Mouse (Mus musculus): ENCODE measurements around the gene Tmem163. TPM values are rescaled to one million over a fixed set of nuclear protein-coding genes. Genes with fewer than 3 reads are reported as not detected.

The Tmem163 gene
- total and polyA plus RNA-seq, 2 experiments from 2014 or later: 54.9 to 56.0 TPM

DNA sequence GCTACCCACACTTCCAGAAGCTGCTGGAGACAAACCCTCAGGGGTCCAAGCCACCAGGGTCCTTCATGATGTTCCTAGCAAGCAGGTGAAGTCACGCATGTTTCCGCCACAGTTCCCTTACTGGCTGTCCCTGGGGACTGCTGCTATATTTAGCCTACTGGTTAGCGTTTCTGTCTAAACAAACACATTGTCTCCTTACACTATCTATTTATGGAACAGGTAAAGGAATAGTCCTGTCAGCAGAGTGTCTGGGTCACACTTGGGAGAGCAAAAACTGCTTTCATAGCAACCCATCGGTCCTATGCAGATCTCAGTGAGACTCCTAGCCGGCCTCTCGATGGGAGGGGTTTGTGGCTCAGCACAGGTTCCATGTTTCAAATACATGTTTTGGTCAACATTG, 168.0 kb downstream of the Tmem163 start:
- 86% methylated on average over 6 of the region's 6 CpGs for WGBS
- H3K9ac ChIP-seq (replicated peaks; ENCODE audit: low read length): no peak overlapping the region
- H3K4me1 ChIP-seq (ENCODE audit: insufficient read depth, low read length): no peaks in the 10 kb centered on the region; the same call in 1 of the 2 replicates
- no peak overlapping the region for H3K27ac ChIP-seq
- no peaks in the 10 kb centered on the region for H3K36me3 ChIP-seq (ENCODE audit: insufficient read depth, low read length)
- no peak overlapping the region for H3K4me3 ChIP-seq (ENCODE audit: low read length)
- no peak for TF ChIP-seq CTCF (IDR thresholded peaks at IDR 0.05; ENCODE audit: low read depth)
- H3K4me2 ChIP-seq (ENCODE audit: low read depth, low read length): no peak overlapping the region
- H3K27me3 ChIP-seq (ENCODE audit: insufficient read depth, low read length): no peaks in the 10 kb centered on the region
- no peaks in the 10 kb centered on the region for H3K9me3 ChIP-seq (ENCODE audit: low read length)
- no peak for ATAC-seq
- no peak for DNase-seq (ENCODE audit: low spot score)

DNA sequence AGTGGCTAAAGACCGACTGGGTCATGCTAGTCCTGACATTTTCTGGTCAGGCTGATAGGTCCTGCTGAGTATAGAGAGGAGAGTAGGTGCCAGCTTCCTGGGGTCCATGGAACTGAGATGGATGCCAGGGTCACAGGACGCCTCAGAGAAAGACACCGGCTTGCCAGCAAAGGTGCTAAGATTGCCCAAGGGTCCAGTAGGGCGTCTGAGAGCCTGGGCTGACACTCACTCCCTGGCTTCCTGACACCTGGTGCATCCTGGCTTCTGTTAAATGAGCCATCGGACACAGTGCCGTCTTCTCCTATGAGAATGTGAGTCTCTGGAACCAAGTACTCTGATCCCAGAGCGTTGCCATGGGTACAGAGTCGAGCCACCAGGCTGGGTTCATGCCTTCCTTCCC, 170.4 kb downstream of the Tmem163 start:
- H3K9me3 ChIP-seq (ENCODE audit: low read length): no peaks in the 10 kb centered on the region
- no peak overlapping the region for H3K27ac ChIP-seq
- no peak for DNase-seq (ENCODE audit: low spot score)
- H3K4me2 ChIP-seq (ENCODE audit: low read depth, low read length): no peak overlapping the region
- H3K27me3 ChIP-seq (ENCODE audit: insufficient read depth, low read length): no peaks in the 10 kb centered on the region
- no peak for TF ChIP-seq CTCF (IDR thresholded peaks at IDR 0.05; ENCODE audit: low read depth)
- no peak overlapping the region for H3K4me3 ChIP-seq (ENCODE audit: low read length)
- no peaks in the 10 kb centered on the region for H3K36me3 ChIP-seq (ENCODE audit: insufficient read depth, low read length)
- no peaks in the 10 kb centered on the region; the same call in 1 of the 2 replicates for H3K4me1 ChIP-seq (ENCODE audit: insufficient read depth, low read length)
- WGBS: 56% methylated on average over 8 of the region's 8 CpGs
- H3K9ac ChIP-seq (replicated peaks; ENCODE audit: low read length): no peak overlapping the region
- ATAC-seq: no peak

DNA sequence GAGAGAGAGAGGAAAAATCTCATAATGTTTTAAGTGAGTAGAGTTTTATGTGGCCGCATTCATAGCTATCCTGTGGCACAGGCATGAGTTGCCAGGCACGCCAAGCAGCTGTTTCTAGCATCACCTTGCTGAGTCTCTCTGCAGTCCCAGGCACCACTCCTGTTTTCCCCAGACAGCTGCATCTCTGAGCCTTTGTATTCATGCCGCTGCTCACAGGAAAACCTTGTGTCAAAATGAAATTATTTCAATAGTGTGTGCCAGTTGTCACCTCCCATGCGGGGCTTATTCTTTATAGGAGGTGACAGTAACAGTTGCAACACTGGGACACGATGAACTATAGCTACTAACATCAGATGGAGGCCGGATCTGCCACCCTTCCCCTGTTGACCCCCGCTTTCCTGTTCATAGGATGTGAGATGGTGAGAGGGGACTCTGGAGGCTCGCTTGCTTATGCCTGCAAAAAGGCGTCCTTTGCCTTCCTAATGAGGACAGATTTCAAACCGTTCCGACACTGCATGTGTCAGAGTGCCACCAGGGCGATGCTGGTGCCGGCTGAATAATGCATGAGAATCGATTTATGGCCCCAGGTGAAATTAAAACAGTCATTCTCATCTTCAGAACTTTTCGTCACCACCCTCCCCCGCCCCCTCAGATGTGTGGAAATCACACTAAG, 171.1 kb downstream of the Tmem163 start:
- no peak for TF ChIP-seq CTCF (IDR thresholded peaks at IDR 0.05; ENCODE audit: low read depth)
- no peaks in the 10 kb centered on the region for H3K27me3 ChIP-seq (ENCODE audit: insufficient read depth, low read length)
- H3K9me3 ChIP-seq (ENCODE audit: low read length): no peaks in the 10 kb centered on the region
- H3K36me3 ChIP-seq (ENCODE audit: insufficient read depth, low read length): no peaks in the 10 kb centered on the region
- H3K4me1 ChIP-seq (ENCODE audit: insufficient read depth, low read length): no peaks in the 10 kb centered on the region; the same call in 1 of the 2 replicates
- DNase-seq (ENCODE audit: low spot score) (peak; percentile 39), ATAC-seq (peak; percentile 50)
- no peak overlapping the region for H3K4me2 ChIP-seq (ENCODE audit: low read depth, low read length)
- WGBS: 48% methylated on average over 16 of the region's 16 CpGs
- peak overlapping the region; percentile 20; the same call in 1 of the 2 replicates for H3K27ac ChIP-seq
- H3K9ac ChIP-seq (replicated peaks; ENCODE audit: low read length): no peak overlapping the region
- no peak overlapping the region for H3K4me3 ChIP-seq (ENCODE audit: low read length)

DNA sequence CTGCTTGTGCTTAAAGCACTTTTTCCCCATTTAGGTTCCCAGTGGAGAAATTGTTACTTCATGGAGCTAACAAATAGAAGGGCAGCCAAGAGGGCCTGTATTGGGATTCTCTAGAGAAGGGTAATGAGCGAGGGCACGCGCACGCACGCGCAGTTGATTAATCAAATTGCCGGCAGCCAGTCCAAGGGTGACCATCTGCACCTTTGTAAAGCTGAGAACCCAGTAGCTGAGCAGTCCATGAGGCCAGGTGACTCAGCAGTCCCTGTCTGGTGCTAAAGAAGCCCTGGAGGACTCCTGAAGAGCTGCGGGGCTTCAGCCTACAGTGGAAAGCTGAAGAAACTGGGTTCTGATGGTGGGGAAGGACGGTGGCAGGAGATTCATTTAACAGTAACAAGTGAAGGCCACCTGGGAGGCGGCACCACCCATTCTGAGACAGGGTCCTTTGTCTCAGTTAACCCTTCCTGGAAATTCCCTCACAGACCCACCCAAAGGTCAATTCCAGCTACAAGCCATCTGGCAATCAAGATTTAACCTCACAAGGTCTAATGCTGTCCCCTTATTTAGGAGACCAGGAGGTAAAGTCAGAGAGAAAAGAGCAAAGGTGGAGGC, 172.2 kb downstream of the Tmem163 start:
- H3K9ac ChIP-seq (replicated peaks; ENCODE audit: low read length): no peak overlapping the region
- ATAC-seq (no peak), DNase-seq (ENCODE audit: low spot score) (no peak)
- 59% methylated on average over 10 of the region's 10 CpGs for WGBS
- H3K4me2 ChIP-seq (ENCODE audit: low read depth, low read length): no peak overlapping the region
- H3K27ac ChIP-seq: no peak overlapping the region
- H3K4me1 ChIP-seq (ENCODE audit: insufficient read depth, low read length): no peaks in the 10 kb centered on the region; the same call in 1 of the 2 replicates
- no peaks in the 10 kb centered on the region for H3K27me3 ChIP-seq (ENCODE audit: insufficient read depth, low read length)
- no peak overlapping the region for H3K4me3 ChIP-seq (ENCODE audit: low read length)
- H3K36me3 ChIP-seq (ENCODE audit: insufficient read depth, low read length): no peaks in the 10 kb centered on the region
- TF ChIP-seq CTCF (IDR thresholded peaks at IDR 0.05; ENCODE audit: low read depth): no peak
- H3K9me3 ChIP-seq (ENCODE audit: low read length): no peaks in the 10 kb centered on the region

DNA sequence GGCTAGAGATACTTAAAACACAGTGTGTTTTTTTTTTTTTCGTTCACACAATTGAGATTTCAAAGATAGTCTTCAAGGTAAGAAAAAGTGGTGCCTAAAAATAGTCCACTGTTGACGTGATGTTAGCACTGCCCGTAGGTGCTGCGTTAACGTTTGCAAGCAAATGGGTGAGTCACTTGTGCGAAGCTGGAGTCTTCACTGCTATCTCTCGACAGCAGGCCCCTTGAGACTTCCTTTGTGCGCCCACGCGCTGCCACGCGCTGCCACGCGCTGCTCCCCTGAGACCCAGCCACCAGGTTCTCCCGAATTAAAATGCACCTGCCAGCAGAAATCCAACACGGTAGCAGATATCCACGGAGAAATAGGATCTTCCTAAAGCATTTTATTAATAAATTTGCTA, 178.6 kb downstream of the Tmem163 start:
- no peak overlapping the region for H3K4me2 ChIP-seq (ENCODE audit: low read depth, low read length)
- H3K9me3 ChIP-seq (ENCODE audit: low read length): no peaks in the 10 kb centered on the region
- TF ChIP-seq CTCF (IDR thresholded peaks at IDR 0.05; ENCODE audit: low read depth): no peak
- 63% methylated on average over 17 of the region's 17 CpGs for WGBS
- ATAC-seq (no peak), DNase-seq (ENCODE audit: low spot score) (peak; percentile 49)
- H3K9ac ChIP-seq (replicated peaks; ENCODE audit: low read length): no peak overlapping the region
- no peaks in the 10 kb centered on the region for H3K27me3 ChIP-seq (ENCODE audit: insufficient read depth, low read length)
- no peaks in the 10 kb centered on the region for H3K4me1 ChIP-seq (ENCODE audit: insufficient read depth, low read length)
- no peak overlapping the region for H3K4me3 ChIP-seq (ENCODE audit: low read length)
- H3K36me3 ChIP-seq (ENCODE audit: insufficient read depth, low read length): no peaks in the 10 kb centered on the region
- H3K27ac ChIP-seq: no peak overlapping the region

DNA sequence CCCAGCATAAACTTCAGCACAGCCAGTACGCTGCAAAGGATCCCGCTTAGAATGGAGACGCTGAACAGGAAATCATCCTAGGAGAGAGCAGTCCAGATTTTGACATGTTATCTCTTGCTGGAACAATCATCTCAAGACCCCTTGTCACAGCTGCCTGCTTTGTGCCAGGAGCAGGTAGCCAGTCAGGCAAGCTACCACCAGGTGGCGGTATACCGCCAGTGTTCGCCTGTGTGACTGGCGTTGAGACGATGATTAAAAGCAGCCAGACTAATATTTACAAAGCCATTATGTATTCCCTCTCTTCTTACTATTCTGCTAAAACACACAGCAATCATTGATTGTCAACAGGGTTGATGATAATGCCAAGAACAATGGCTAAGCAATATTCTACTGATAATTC, 179.1 kb downstream of the Tmem163 start:
- no peaks in the 10 kb centered on the region for H3K4me1 ChIP-seq (ENCODE audit: insufficient read depth, low read length)
- H3K36me3 ChIP-seq (ENCODE audit: insufficient read depth, low read length): no peaks in the 10 kb centered on the region
- H3K4me3 ChIP-seq (ENCODE audit: low read length): no peak overlapping the region
- H3K9ac ChIP-seq (replicated peaks; ENCODE audit: low read length): no peak overlapping the region
- DNase-seq (ENCODE audit: low spot score): peak; percentile 93
- H3K27ac ChIP-seq: no peak overlapping the region
- H3K4me2 ChIP-seq (ENCODE audit: low read depth, low read length): no peak overlapping the region
- 9% methylated on average over 8 of the region's 8 CpGs for WGBS
- peak; percentile 99 for TF ChIP-seq CTCF (IDR thresholded peaks at IDR 0.05; ENCODE audit: low read depth)
- H3K27me3 ChIP-seq (ENCODE audit: insufficient read depth, low read length): no peaks in the 10 kb centered on the region
- H3K9me3 ChIP-seq (ENCODE audit: low read length): no peaks in the 10 kb centered on the region
- ATAC-seq: peak; percentile 61

DNA sequence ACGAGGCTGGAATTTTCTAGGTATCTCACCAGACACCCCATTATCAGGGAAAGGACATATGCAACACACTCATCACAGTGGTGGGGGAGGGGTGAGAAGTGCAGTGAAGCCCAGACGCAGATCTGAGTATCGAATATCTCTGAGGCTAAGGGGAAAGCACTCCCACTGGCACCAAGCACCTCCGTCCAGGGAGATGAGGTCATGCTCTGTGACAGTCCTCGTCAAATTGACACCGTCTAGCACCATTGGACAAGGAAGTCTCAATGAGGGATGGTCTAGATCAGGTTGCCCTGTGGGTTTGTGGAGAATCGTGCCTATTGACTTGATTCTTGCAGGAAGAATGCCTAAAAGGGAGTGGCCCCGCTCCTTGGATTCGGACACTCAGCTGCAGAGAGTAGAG, 180.6 kb downstream of the Tmem163 start:
- Histone ChIP-seq H3K9me3 (ENCODE audit: low read length) (no peaks in the 10 kb centered on the region), H3K27ac (no peak overlapping the region), H3K4me1 (ENCODE audit: insufficient read depth, low read length) (no peaks in the 10 kb centered on the region), H3K9ac (replicated peaks; ENCODE audit: low read length) (no peak overlapping the region), H3K4me3 (ENCODE audit: low read length) (no peak overlapping the region), H3K27me3 (ENCODE audit: insufficient read depth, low read length) (no peaks in the 10 kb centered on the region), H3K36me3 (ENCODE audit: insufficient read depth, low read length) (no peaks in the 10 kb centered on the region), H3K4me2 (ENCODE audit: low read depth, low read length) (no peak overlapping the region)
- ATAC-seq (no peak), DNase-seq (ENCODE audit: low spot score) (no peak)
- TF ChIP-seq CTCF (IDR thresholded peaks at IDR 0.05; ENCODE audit: low read depth): no peak
- WGBS: 60% methylated on average over 9 of the region's 9 CpGs
